In the genomic region with DNA sequence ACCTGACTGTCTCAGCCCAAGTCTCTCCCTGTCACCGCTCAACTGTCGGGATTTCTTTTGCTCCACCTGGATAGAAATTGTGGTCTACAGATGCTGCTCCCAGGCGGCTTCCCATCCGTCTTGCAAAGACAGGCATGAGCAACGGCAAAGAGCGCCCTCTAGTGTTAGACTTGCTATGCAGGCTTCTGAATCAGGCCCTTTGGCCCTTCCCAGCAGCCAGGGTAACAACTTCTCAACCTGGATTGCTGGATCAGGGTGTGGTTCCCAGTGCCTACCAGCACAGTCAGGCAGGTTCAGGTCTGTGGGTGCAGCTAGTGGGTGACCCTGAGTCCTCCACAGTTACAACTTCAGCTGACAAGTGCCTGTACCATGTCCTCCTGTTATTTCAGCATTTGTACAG, we compare ENCODE assay signal across 7 mouse cellular contexts. TPM values are rescaled to one million over a fixed set of nuclear protein-coding genes. Genes with fewer than 3 reads are reported as not detected.
DNase-seq lines count a peak whose midpoint lies in the region.

No protein-coding gene starts in this region.

- DNase-seq in CD8-positive naive resting alpha-beta T cell, adult 2 months (ENCODE audit: low read depth in 2 of 2, low spot score in 2 of 2), result peak; percentile 27 to 47
- peak; percentile 92 for DNase-seq in R1 (ENCODE audit: low read depth, low spot score)
- peak; percentile 85 to 90 for DNase-seq in cerebellum, postnatal 10 days
- peak; percentile 67 for DNase-seq in gastrocnemius, postnatal 14 days
- DNase-seq in layer of hippocampus, adult 18-20 months (ENCODE audit: low spot score in 2 of 2), result peak; percentile 52 to 83
- peak; percentile 84 for DNase-seq in lung, postnatal 10 days
- DNase-seq in right cerebral cortex, postnatal 36 days (ENCODE audit: low spot score in 2 of 2), result peak; percentile 32 to 34

- intact Hi-C loops in gastrocnemius, postnatal 14 days (cut with DNase I; ENCODE audit: low total_unique reads), result no loop called here

RNA-seq across cellular contexts. Expression of gene Gm853, which starts 23.9 kb away (rescaled TPM):
- total RNA-seq in gastrocnemius, postnatal 14 days (2021), result not detected
- total RNA-seq in layer of hippocampus, adult 18-20 months (2021), result not detected

RNA-seq across cellular contexts. Expression of gene Serinc2, which starts 32.9 kb away (rescaled TPM):
- total RNA-seq in gastrocnemius, postnatal 14 days (2021), result 10 to 100 TPM; 53.0 to 57.0 TPM
- 10 to 100 TPM in 1 of 2 experiments, 1 to 10 TPM in 1; 9.4 to 11.2 TPM for total RNA-seq in layer of hippocampus, adult 18-20 months (2021)

Comparison
In these comparisons a context has a peak if more than half of its experiments do, and no peak if none do; other contexts are left out.
1. Peak in every context shown above with its lines: DNase-seq.
2. DNase-seq: peak in every context shown above with its lines; median percentile 92 in R1; 88 in cerebellum, postnatal 10 days; 84 in lung, postnatal 10 days; 68 in layer of hippocampus, adult 18-20 months; 67 in gastrocnemius, postnatal 14 days; 37 in CD8-positive naive resting alpha-beta T cell, adult 2 months; 33 in right cerebral cortex, postnatal 36 days.
3. RNA of gene Serinc2, which starts 32.9 kb away (total RNA-seq): 53.0 to 57.0 TPM in gastrocnemius, postnatal 14 days; 9.4 to 11.2 TPM in layer of hippocampus, adult 18-20 months; every median in the first group is over 4 times any median in the second.